Mouse (Mus musculus): Measurements from ENCODE around the gene Sema3b. TPM values are rescaled to one million over a fixed set of nuclear protein-coding genes. Genes with fewer than 3 reads are reported as not detected.

The Sema3b gene
- polyA plus RNA-seq, 1 experiment, result 16.6 TPM

GRCm38 (mm10) chr9:107586504-107586903 is 22.5 kb downstream of the Sema3b start:
- Histone ChIP-seq H3K4me1 (ENCODE audit: control insufficient read depth, insufficient read depth, low read length) (peaks cover 5% of the 10 kb centered on the region; the same call in 1 of the 2 replicates), H3K4me3 (ENCODE audit: insufficient read depth, low read length) (no peak overlapping the region), H3K27ac (ENCODE audit: insufficient read depth, low read length) (no peak overlapping the region)
- no peak for TF ChIP-seq POLR2A (IDR thresholded peaks at IDR 0.05; ENCODE audit: low read depth, low read length)
- no peak for TF ChIP-seq CTCF (IDR thresholded peaks at IDR 0.05; ENCODE audit: borderline replicate concordance, insufficient read depth, low read length)

GRCm38 (mm10) chr9:107583174-107583573 is 25.9 kb downstream of the Sema3b start:
- H3K4me1 ChIP-seq (ENCODE audit: control insufficient read depth, insufficient read depth, low read length), result peaks cover 5% of the 10 kb centered on the region; the same call in 1 of the 2 replicates
- TF ChIP-seq POLR2A (IDR thresholded peaks at IDR 0.05; ENCODE audit: low read depth, low read length) (no peak), CTCF (IDR thresholded peaks at IDR 0.05; ENCODE audit: borderline replicate concordance, insufficient read depth, low read length) (no peak)
- no peak overlapping the region for H3K4me3 ChIP-seq (ENCODE audit: insufficient read depth, low read length)
- H3K27ac ChIP-seq (ENCODE audit: insufficient read depth, low read length), result no peak overlapping the region

- TF ChIP-seq CTCF (IDR thresholded peaks at IDR 0.05; ENCODE audit: borderline replicate concordance, insufficient read depth, low read length) (no peak), POLR2A (IDR thresholded peaks at IDR 0.05; ENCODE audit: low read depth, low read length) (no peak)
- Histone ChIP-seq H3K4me1 (ENCODE audit: control insufficient read depth, insufficient read depth, low read length) (peaks cover 5% of the 10 kb centered on the region; the same call in 1 of the 2 replicates), H3K4me3 (ENCODE audit: insufficient read depth, low read length) (no peak overlapping the region), H3K27ac (ENCODE audit: insufficient read depth, low read length) (no peak overlapping the region)
These were observed 26.4 kb downstream of the Sema3b start for GRCm38 (mm10) chr9:107582509-107583062.

- Histone ChIP-seq H3K4me3 (ENCODE audit: insufficient read depth, low read length) (peak overlapping the region; percentile 61), H3K27ac (ENCODE audit: insufficient read depth, low read length) (no peak overlapping the region), H3K4me1 (ENCODE audit: control insufficient read depth, insufficient read depth, low read length) (peaks cover 5% of the 10 kb centered on the region; the same call in 1 of the 2 replicates)
- TF ChIP-seq POLR2A (IDR thresholded peaks at IDR 0.05; ENCODE audit: low read depth, low read length) (no peak), CTCF (IDR thresholded peaks at IDR 0.05; ENCODE audit: borderline replicate concordance, insufficient read depth, low read length) (no peak)
These were observed 27.4 kb downstream of the Sema3b start for GRCm38 (mm10) chr9:107581584-107581983.

DNA sequence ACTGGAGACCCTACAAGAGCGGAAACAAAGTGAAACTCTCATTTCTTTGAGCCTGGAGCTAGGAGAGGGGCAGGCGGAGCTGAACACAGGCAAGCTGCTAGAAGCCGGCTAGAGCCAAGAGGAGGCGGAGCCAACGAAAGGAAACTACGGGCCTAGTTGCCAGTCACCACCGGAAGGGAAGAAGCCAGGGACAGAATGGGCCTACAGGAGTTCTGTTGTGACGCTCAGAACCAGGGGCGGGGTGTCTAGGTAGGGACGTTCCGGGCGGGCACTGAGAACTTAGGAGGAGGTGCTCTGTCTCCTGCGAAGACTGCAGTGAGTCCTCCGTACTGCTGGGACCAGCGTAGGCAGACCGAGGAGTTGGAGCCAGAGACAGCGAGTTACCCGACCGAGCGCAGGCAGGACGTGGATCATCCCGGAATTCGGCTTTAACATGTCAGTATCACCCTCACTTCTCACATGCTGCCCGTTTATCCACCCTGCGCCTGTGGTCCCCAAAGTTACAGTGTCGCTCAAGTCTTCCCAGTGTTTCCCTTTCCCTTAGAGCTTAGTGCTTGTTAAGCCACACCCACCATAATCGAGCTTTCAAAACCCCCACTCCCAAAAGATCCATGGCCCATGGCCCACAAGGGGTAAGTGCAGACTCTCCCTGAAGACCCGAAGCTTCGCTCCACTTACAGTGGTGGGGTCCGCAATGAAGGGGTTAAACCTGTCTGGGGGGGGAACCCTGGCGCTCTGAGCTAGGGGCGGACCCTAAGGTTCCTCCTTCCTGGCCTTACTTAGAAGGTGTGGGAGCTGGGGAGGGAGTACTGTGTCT is 28.3 kb downstream of the Sema3b start, which contains the start of gene Hyal3:
Hyal3 (plus strand) TSS at position 318 of the 817 bp plus-strand sequence.
- Histone ChIP-seq H3K4me3 (ENCODE audit: insufficient read depth, low read length) (peak within 1 kb of the TSS; percentile 61), H3K27ac (ENCODE audit: insufficient read depth, low read length) (peak within 1 kb of the TSS; percentile 71), H3K4me1 (ENCODE audit: control insufficient read depth, insufficient read depth, low read length) (peaks cover 5% of the 10 kb centered on the region; the same call in 1 of the 2 replicates)
- TF ChIP-seq CTCF (IDR thresholded peaks at IDR 0.05; ENCODE audit: borderline replicate concordance, insufficient read depth, low read length), result no peak
- TF ChIP-seq POLR2A (IDR thresholded peaks at IDR 0.05; ENCODE audit: low read depth, low read length), result peak; percentile 87

DNA sequence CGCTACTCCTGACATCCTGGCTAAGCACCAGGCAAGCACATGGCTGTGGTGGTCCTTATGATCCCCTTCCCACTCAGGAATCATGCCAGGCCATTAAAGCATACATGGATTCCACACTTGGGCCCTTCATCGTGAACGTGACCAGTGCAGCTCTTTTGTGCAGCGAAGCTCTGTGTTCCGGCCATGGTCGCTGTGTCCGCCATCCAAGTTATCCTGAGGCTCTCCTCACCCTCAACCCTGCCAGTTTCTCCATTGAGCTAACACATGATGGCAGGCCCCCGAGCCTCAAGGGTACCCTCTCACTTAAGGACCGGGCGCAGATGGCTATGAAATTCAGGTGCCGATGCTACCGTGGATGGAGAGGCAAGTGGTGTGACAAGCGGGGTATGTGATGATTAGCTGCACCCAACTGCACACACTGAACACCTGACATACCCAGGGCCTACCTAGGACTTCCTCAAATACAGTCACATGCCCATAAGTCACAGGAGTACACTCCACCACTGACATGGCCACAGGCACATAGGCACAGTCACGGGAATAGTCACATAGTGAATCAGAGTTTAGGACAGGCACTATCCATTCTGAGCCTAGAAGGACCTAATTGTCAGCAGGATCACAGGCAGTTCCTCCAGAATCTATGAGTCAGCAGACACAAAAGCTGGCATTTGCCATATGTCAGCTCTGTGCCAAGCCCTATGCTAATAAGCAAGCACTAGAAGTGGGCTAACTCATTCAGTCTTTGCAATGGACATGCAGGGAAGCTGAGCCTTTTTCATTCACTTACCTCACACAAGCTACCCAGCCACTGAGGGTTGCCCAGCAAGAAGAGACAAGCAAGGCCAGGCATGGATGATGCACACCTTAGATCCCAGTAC is 29.8 kb downstream of the Sema3b start:
- H3K4me3 ChIP-seq (ENCODE audit: insufficient read depth, low read length), result no peak overlapping the region
- TF ChIP-seq CTCF (IDR thresholded peaks at IDR 0.05; ENCODE audit: borderline replicate concordance, insufficient read depth, low read length) (no peak), POLR2A (IDR thresholded peaks at IDR 0.05; ENCODE audit: low read depth, low read length) (0 out of 2 replicates have a peak, but pooled peaks have one; percentile 7)
- no peak overlapping the region for H3K27ac ChIP-seq (ENCODE audit: insufficient read depth, low read length)
- H3K4me1 ChIP-seq (ENCODE audit: control insufficient read depth, insufficient read depth, low read length), result peaks cover 5% of the 10 kb centered on the region; the same call in 1 of the 2 replicates

DNA sequence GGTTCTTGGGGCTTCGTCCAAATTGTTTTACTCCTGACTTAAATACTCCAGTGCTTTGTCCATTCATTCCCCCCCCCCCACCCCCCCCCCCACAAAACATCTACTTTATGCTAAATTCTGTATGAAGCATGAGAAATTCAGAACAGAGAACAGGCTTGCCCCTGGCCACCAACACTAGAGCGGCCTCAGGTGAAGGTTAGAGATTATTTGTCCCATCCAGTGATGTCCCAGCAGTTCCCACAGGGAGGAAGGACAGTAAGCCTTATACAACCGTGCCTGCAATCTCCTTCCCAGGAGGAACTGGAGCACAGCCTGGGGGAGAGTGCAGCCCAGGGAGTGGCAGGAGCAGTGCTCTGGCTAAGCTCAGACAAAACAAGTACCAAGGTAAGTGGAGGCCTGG is 30.4 kb downstream of the Sema3b start, which contains the start of gene Naa80:
Naa80 (plus strand) TSS at position 301 of the 400 bp plus-strand sequence.
- TF ChIP-seq CTCF (IDR thresholded peaks at IDR 0.05; ENCODE audit: borderline replicate concordance, insufficient read depth, low read length) (no peak), POLR2A (IDR thresholded peaks at IDR 0.05; ENCODE audit: low read depth, low read length) (no peak)
- no peak within 1 kb of the TSS for H3K27ac ChIP-seq (ENCODE audit: insufficient read depth, low read length)
- peaks cover 5% of the 10 kb centered on the region; the same call in 1 of the 2 replicates for H3K4me1 ChIP-seq (ENCODE audit: control insufficient read depth, insufficient read depth, low read length)
- H3K4me3 ChIP-seq (ENCODE audit: insufficient read depth, low read length), result no peak within 1 kb of the TSS

GRCm38 (mm10) chr9:107577871-107578270 is 31.2 kb downstream of the Sema3b start:
- Histone ChIP-seq H3K4me1 (ENCODE audit: control insufficient read depth, insufficient read depth, low read length) (peaks cover 5% of the 10 kb centered on the region; the same call in 1 of the 2 replicates), H3K27ac (ENCODE audit: insufficient read depth, low read length) (no peak overlapping the region), H3K4me3 (ENCODE audit: insufficient read depth, low read length) (no peak overlapping the region)
- TF ChIP-seq CTCF (IDR thresholded peaks at IDR 0.05; ENCODE audit: borderline replicate concordance, insufficient read depth, low read length) (no peak), POLR2A (IDR thresholded peaks at IDR 0.05; ENCODE audit: low read depth, low read length) (no peak)
